Mouse (Mus musculus) testis, adult 2 months (tissue): Measurements from ENCODE around the gene Bud13.

Experiments
- CTCF ChIP-seq: fragments of 200-500 bp; IDR thresholded peaks from 2 replicates; pipeline ENCODE4 v1.5.1; 2012; ENCODE audit warnings: low read depth, mild to moderate bottlenecking, inconsistent platforms, low read length, moderate library complexity; ENCODE audit not compliant: control insufficient read depth, insufficient read depth, insufficient replicate concordance
- POLR2A ChIP-seq: fragments of 200-500 bp; IDR thresholded peaks from 2 replicates; pipeline ENCODE4 v1.6.1; 2012; ENCODE audit warnings: low read depth, mild to moderate bottlenecking, inconsistent platforms, low read length, moderate library complexity; ENCODE audit not compliant: control insufficient read depth

GRCm38 (mm10) chr9:46261131-46261530 lies 21.7 kb upstream of the Bud13 start:
- no peak for TF ChIP-seq CTCF
- TF ChIP-seq POLR2A = no peak
